Mouse (Mus musculus) CD8-positive naive resting alpha-beta T cell, adult 2 months (primary cell): ENCODE results near the gene Cd2bp2.

Experiments
- DNase-seq, 2 experiments: peaks; one replicate each; pipeline ENCODE4 v3.0.0; 2022; ENCODE audit warnings: low read depth in 2 of 2, low spot score in 2 of 2

Cd2bp2 gene

DNA sequence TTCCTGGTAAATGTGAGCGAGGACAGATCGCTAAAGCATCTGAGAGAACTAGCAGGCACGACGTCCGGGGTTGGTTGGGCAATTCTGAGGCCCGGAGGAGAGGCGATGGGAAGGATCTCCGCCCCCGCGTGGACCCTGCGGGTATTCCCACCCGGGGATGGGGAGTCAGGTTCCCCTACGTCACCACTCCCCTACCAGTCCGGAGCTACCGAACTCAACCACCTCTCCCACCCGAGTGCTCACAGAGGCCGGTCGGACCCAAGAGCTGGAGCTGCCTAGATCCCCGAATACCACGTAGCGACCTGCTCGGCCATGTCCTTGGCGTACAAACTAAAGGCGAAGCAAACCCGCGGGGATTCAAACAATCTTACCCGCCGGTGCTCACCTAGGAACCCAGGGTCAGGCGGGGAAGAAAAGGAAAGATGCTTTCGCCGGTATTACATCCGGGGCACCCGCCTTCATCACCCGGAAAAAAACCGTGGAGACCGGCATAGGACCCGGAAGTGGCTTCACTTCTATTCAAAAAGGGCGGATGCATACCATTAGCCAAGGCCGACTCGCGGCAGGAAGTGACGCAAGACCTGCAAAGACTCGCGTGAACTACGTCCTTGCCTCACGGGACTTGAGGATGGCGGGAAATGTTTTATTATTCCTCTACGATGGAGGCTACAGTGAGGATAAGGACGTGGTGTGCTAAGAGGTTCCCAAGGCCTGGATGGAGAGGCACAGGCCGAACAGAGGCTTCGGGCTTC is at the start of gene Cd2bp2:
Cd2bp2 (minus strand) TSS at position 507 of the 752 bp plus-strand sequence.
- DNase-seq = peak; percentile 93 to 94

DNA sequence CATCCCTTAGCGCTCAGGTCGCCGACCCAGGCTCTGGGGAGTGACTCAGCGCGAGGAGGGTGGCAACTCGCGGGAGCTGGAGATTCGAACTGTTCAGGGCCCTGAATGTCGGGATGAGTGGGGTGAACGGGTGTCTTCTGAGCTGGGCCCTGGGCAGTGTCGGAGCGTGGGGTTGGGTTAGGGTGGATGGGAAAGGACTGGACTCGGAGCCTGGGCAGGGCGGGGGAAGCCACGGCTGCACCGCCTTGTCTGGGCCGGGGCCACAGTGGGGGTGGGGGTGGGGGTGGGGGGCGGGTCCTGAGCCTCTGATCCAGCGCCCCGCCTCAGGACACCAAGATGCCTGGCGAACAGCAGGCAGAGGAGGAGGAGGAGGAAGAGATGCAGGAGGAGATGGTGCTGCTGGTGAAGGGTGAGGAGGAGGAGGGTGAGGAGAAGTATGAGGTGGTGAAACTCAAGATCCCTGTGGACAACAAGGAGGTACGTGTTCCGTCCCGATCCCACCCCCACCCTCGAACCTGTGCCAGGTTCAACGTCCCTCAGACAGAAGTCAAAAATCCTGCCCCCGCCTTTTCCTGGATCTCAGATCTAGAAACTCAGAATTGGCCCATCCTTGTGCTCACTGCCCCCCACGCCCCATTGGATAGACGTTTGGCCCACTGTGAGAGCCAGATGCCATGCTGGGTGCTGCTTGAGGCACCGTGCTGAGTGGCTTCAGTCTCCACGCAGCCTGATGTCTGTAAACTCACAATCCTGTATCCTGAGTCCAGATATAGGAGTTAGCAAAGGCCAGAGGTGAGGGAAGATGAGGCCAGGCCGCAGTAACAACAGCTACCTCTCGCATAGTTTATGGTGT is 49.0 kb upstream of the Cd2bp2 start:
- no peak for DNase-seq

DNA sequence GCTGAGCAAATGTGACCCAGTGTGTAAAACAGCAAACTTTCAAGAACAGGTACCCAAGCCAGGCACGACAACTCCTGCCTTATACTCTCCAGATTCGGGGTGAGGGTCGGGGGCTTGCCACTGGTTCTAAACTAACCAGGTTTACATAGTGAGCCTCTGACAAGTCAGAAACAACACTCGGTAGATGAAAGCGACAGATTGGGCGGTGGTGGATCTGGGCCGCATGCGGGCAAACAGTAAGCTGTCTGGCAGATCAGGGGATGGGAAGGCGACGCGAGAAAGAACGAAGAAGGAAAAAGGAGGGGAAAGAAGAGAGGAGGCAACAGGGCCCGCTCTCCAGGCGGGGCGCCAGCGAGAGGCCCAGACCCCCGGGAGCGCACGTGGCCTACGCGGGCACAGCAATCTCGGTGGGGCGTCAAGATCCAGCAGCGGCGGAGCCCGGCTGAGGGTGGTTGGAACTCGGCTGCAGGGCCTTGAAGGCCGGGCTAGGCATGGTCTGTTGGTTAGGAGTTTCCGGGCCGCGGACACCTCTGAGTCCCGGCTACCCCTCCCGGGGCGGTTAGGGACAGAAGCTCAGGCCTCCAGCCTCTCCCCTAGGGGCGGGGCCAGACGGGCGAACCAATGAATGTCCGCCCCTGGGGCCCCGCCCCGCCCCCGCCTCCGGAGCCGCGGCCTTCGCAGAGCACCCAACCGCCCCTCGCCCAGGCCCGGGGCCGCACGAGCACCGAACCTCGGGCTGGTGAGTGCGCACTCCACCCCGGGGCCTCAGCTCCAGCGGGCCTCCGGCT is 48.2 kb upstream of the Cd2bp2 start, which contains the start of gene Zfp771:
Zfp771 (plus strand) TSS at position 405 of the 788 bp plus-strand sequence.
- DNase-seq = peak; percentile 69 to 85

DNA sequence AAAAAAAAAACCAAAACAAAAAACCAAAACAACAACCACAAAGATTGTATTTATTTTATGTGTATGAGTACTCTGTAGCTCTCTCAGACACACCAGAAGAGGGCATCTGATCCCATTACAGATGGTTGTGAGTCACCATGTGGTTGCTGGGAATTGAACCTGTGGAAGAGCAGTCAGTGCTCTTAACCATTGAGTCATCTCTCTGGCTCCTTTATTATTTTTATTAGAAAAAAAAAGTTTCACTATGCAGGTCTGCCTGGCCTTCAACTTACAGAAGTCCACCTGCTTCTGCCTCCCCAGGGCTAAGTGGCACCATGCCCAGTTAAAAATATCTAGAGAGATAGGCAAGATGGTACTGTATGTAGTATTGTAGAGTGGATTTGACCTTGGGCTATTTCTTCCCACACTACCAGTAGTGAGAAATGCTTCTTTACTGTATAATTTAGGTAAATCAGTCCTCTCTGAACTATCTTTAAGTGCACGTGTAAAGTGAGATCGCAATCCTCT is 47.6 kb upstream of the Cd2bp2 start:
- DNase-seq = no peak

DNA sequence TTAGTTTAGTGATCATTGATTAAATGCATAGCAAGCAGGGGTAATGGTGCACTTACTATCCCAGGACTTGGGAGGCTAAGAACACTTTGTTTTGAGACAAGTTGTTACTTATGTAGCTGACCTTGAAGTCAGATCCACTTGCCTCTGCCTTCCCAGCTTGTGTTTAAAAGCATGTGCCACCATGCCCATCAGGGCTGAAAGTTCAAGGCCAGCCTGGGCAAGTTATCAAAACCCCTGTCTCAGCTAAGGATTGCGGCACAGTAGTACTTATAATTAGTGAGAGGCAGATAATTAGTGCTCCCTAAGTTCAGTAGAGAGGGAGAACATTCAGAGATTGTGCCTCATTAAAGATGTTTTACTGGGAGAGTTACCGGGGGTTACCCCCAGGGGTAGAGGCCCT is 38.9 kb upstream of the Cd2bp2 start:
- no peak for DNase-seq

DNA sequence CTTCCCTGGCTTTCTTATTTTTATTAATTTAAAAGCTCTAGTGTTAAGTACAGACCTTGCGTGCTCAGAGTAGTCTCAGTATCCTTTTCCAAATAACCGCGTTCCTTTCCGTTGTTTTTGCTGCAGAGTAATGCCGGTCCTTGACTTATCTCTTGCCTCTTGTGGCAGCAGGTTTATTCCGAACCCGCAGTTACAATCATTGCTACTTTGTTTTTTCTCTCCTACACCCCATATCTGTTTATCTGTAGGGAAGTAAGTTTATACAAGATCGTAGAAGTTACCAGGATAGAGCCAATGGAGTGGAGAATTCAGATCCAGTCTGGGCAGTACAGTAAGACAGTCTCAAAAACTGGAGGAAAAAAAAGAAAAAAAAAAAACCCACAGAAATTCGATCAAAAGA is 37.9 kb upstream of the Cd2bp2 start:
- no peak for DNase-seq

DNA sequence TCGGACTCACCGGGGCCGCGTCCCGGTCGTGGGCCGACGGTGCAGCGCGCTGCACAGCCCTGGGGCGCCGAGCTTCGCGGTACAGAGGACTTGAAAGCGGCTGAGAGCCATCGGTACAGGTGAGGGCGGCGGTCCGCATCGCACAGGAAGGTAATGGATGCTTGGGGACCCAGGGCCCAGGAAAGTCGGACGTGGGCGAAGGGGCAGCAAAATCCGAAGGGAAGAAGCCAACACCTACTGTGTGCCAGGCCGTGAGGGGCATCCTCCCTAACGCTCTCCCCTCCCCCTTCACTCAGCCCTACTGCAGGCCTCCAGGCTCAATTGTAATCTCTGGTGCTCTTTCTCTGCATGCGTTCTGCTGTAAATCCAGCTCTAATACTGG is 37.5 kb upstream of the Cd2bp2 start:
- no peak for DNase-seq

DNA sequence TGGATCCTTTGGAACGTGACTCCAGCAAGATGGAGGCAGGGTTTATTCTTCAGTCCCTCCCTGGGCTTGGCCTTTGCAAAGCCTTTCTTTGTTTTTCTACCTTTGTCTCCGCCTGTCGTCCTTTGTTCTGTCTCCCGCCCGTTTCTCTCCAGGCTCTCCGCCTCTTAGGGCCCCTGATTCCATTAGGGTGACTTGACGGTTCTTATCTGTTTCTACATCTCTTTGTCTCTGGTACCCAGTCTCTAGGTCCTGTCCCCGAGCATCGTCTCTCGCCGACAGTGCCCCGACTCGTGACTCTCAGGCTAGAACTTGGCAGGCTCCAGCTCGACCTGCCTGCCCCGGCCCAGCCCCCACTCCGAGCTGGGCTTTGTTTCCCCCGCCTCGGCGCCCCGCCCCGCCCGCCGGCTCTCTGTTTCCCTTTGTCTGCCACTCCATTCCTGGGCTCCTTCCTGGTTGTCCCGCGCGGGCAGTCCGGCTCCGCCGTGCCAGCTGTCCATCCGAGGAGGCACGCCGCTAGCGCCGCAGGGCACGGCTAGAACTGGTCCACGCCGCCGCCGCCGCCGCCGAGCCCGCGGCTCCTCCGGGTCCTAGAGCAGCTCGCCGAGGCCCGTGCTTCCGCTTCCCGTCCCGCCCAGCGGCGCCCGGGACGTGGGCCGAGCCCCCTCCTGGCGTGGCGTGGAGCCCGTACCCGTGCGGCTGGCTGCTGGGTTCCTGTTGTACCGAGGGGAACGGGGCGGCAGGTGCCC is 36.9 kb upstream of the Cd2bp2 start, which contains the start of the genes Zfp553 and Sept1:
Zfp553 (plus strand) TSS at position 440 of the 746 bp plus-strand sequence.
Sept1 (minus strand) TSS at position 509 of the 746 bp plus-strand sequence.
- DNase-seq = peak; percentile 66 to 69

DNA sequence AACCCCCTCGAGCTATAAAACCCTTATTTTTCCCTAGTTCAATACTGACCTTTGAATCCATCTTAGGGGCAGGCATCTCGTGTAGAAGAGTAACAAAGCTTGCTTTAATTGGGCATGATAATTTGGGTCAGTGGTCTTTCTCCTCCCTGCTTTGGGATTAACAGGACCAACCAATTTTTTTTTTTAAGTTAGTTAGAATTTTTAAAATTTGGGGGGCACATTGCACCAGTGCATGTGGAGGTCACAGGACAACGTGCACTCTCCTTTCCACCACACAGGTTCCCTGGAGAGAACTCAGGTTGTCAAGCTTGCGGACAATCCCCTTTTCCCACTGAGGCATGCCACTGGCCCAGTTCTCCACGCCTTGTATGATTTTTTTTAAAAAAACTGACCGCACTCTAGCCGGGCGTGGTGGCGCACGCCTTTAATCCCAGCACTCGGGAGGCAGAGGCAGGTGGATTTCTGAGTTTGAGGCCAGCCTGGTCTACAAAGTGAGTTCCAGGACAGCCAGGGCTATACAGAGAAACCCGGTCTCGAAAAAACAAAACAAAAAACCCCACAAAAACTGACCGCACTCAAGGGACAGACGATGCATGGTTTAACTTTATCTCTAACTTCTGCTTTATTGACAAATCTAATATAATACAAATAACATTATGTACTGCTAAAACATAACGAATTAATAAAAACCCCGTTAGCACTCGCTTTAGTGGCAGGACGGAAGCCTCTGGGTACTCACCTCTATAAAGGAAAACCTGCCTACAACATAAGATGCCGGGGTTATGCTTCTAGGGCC is 36.2 kb upstream of the Cd2bp2 start:
- DNase-seq = no peak

DNA sequence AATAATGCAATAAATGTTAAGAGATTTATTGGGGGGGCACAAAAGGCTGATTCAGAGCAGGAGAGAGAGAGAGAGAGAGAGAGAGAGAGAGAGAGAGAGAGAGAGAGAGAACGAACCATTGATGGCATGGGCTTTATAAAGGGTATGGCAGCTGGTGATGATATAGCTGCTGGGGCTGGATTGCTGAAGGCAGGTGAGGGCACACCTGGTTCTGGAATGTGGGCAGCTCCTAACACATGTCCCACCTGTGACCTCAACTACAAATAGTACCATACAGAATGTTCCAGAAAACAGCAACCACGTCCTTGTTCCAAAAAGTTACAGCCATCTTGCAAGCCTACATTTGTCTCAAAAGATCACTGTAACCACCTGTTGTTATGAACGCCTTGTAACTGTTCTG is 35.5 kb upstream of the Cd2bp2 start:
- DNase-seq = no peak

DNA sequence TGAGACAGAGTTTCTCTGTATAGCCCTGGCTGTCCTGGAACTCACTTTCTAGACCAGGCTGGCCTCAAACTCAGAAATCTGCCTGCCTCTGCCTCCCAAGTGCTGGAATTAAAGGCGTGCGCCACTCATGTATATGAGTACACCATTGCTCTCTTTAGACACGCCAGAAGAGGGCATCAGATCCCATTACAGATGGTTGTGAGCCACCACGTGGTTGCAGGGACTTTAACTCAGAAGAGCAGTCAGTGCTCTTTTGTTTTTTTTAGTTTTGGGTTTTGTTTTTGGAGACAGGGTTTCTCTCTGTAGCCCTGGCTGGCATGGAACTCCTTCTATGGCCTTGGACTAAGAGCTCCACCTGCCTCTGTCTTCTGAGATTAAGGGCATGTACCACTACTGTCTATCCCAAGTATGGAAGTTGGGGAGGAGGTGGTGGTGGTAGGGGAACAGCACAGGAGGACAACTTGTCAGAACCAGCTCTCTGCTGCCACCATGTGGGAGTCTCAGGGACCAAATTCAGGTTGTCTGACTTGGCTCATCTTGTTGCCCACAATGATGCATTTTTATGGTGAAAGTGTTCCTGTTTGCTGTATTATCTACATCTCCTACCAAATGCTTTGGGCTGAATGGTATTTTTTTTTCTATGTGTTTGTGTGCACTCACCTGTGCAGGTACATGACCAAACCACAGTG is 32.9 kb upstream of the Cd2bp2 start:
- DNase-seq = peak; percentile 81 to 91

DNA sequence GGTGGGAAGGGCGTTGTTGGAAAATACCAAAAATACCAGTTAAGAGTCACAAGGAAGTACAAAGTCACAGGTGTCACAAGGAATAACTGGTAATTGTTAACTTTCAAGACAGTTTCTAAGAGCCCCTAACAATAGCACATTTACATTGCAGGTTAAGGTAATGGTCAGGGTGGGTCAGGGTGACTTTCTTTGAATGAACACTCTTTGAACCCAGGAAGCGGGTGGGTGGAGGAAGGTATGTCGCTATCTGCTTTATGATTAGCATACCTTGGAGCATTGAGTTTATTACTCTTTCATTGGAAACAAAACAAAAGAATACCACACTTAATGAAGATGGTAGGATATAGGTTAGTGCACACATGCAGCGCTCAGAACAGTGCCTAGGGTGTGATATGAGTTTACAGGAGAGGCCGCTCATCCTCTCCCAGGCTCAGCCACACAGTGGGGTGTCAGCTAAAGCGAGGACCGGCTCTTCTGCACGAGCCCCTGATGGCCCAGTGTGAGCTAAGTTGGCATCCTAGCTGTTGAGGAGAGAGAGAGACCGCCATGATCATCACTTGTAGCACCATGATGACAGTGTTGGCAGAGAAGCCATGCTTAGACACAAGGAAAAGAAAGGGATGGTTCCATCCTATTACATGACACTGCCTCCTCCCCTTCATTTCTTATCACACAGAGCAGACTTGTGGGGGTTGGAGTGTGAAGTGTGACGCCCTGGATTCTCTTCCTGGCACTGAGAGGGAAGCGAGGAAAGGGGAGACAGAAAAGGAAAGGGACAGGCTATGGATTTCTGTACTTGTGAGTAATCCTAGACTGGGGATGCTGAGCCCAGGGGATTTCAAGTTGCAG is 29.5 kb upstream of the Cd2bp2 start:
- no peak for DNase-seq

DNA sequence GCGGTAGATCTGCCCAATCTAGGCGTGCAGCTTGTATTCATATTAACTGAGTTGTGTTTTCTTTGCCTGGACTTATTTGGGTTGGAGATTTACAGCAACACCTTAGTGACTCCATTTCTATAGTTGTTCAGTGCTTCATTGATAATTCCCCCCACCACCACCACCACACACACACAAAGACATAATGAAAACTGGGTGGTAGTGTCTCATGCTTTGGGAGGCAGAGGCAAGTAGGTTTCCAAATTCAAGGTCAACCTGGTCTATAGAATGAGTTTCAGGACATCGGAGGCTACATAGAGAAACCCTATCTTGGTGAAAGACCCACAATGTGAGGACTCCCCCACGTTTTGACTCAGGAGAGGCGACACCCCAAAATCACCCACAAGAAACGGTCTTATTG is 28.8 kb upstream of the Cd2bp2 start:
- no peak for DNase-seq

DNA sequence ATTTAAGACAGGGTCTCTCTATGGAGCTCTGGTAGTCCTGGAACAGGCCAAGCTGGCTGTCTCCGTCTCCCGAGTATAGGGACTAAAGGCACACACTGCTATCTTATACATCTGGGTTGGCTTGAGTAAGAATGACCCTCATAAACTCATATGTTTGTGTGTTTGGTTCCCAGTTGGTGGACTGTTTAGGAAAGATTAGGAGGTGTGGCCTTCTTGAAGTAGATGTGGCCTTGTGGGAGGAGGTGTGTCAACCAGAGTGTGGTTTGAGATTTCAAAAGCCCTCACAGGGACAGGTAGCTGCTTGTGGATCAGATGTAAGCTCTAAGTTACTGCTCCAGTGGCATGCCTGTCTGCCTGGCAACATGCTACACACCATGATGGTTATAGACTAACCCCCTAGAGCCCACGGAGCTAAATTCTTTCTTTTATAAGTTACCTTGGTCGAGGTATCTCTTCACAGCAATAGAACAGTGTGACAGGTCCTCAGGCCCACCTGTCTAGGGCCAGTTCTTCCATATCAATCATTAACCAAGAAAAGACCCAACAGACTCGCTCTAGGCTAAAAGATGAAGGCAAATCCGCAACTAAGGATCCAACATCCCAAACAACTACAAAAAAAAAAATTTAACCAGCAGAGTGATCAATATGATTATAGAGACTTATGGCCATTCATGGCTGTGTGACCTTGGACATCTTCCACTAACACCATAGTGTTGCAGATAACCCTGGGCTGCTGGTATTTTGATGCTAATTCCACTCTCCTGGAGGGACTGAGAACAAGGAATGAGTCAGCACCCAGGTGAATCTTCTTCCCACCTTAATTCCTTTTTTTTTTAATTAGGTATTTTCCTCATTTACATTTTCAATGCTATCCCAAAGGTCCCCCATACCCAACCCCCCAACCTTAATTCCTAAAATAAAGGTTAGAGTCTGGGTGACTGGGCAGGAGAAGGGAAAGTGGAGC is 27.9 kb upstream of the Cd2bp2 start:
- DNase-seq = no peak

DNA sequence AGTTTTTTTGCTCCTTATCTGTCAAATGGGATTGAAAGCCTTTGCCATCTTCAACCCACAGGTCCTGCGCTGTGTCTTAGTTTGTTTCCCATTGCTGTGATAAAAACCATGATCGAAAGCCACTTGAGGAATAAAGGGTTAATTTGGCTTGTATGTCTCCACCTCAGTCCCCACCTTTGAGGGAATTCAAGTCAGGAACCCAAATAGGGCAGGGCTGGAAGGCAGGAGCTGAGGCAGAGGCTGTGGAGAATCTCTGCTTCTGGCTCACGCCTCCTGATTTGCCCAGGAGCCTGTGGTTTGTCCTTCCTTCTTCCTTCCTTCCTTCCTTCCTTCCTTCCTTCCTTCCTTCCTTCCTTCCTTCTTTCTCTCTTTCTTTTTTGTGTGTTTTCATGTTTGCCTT is 27.3 kb upstream of the Cd2bp2 start:
- no peak for DNase-seq

DNA sequence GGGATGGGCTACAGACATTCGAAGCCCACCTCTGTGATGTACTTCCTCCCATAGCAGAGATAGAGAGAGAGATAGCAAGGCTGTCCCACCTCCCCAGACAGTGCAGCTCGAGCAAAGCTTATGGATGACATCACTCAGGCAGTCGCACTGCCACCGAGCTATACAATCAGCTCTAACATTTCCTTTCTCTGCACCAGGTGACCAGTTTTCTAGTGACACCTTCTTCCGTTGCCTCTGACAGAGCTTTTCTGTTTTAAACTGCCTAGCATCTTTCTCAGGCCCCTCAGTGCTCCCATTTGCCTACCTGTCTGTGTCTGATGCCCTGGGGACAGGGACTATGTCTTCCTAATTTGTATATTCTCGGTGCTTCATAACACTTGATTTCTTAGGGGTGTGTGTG is 24.6 kb upstream of the Cd2bp2 start:
- DNase-seq = peak; percentile 20 to 42

DNA sequence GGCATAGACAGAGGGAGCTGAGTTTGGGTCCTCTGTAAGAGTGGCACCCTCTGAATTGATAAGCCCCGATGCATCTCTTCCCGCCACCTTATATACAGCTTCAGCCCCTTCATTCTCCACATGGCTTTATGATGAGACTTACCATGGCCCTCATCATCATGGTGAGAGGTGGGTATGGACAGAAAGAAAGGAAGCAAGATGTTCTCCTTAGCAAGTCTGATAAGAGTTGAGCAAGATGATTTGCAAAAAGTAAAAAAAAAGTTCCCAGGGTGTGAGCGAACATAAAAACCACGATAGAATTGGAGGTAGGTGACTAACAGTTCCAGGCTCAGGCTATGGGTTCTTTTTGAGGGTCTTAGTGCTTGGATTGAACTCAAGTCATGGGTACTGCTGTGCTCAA is 22.8 kb upstream of the Cd2bp2 start:
- no peak for DNase-seq
